Mouse (Mus musculus): Measurements from ENCODE around the gene Rab22a. TPM values are rescaled to one million over a fixed set of nuclear protein-coding genes. Genes with fewer than 3 reads are reported as not detected.

Gene Rab22a
- total RNA-seq, 1 experiment from 2014 or later: 31.9 TPM

- no peak for DNase-seq
These were observed 62.8 kb downstream of the Rab22a start for GRCm38 (mm10) chr2:173722251-173722857.

DNA sequence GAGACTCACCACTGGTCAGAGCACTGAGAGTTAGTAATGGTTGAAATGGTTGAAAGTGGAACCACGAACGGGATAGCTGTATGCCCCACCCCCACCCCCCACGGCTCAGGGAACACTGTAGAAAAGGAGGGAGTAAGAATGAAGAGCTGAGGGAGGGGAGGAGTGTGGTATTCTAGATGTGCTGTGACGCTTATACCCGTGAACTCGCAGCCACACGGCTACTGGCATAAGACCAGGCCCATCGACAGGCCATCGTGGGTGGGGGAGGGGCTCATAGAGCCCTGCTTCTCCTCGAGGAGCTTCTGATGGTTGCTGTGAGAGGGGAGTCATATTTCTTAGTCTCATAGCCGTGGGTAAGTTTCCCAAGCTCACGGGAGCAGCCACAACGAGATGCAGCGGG lies 64.8 kb downstream of the Rab22a start:
- DNase-seq: no peak

DNA sequence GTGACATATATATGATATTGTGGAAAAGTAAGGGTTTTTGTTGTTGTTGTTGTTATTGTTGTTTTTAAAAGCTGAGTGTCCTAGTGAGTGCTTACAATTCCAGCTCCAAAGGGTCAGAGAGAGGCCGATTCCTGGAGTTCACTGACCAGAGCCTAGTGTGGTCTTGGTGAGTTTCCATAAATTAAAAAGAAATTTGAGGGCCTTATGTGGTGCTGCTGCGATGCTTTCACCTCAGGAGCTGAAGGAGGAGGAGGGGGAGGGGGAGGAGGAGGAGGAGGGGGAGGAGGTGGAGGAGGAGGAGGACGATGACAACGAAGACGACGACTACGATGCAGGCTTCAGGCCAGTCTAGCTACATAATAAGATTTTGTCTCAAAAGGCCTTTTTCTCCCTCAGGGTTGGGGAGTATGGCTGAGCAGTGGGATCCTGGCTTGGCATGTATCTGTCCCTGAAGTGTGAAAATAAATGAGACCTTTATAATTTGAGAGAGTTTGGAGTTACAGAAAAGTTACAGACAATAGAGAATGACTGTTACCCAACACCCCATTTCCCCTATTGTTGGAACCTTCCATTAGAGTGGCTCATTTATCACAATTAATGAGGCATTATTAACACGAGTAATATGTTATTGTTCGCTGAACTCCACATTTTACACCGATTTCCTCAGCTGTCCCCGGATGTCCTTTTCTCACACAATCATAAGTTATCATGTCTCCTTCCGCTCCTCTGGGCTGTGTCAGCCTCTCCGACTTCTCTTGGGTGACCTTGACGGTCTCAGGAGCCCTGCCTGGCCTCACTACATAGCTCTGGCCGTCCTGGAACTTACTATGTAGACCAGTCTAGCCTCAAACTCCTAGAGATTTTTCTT lies 65.6 kb downstream of the Rab22a start:
- DNase-seq: no peak

- DNase-seq: no peak
These were observed 66.3 kb downstream of the Rab22a start for GRCm38 (mm10) chr2:173725819-173726218.

DNA sequence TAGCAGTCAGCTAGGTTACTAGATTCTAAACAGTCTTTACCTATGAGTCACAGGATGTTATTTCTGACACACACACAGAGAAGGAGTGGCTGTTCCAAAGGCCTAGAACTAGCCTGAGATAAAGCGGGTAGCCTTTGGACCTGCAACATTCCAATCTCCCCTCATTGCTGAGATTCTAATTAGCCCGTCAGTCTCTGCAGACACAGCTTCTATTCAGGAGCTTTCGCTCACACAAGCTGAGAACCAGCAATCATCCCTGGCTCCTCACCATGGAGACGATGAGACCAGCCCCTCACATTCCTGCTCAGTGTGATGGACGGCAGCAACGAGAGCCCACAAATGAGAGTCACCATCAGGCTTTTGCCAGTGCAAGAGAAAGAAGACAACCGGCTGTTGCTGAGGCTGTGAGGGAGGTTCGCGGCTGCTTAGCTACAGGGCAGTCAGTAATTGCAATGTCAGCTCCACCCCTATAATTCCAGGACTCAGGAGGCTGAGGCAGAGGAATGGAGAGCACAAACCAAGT lies 70.9 kb downstream of the Rab22a start:
- no peak for DNase-seq

DNA sequence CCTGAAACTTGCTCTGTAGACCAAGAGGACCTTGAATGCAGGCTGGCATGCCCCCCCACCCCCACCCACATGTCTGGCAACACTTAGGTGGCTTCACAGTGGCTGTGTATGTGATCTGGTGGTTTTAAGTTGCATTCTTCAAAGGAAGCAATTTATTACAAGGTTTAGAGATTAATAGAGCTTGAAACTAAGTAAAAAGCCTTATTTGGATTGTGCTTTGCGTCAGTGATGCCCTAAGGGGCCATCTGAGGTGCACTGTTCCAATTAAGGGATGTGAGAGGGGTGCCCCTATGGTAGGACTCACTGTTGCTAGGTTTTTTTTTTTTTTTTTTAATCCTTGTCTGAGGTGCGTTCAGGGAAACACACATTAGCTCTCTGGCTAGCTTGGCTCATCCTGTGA lies 74.9 kb downstream of the Rab22a start:
- DNase-seq: no peak

GRCm38 (mm10) chr2:173737222-173737989 lies 77.8 kb downstream of the Rab22a start, which contains the start of gene Vapb:
Vapb (plus strand) TSS chr2:173737511.
- DNase-seq: peak; percentile 100

- no peak for DNase-seq
These were observed 78.7 kb downstream of the Rab22a start for GRCm38 (mm10) chr2:173738232-173738631.

- no peak for DNase-seq
These were observed 79.5 kb downstream of the Rab22a start for GRCm38 (mm10) chr2:173739107-173739506.

DNA sequence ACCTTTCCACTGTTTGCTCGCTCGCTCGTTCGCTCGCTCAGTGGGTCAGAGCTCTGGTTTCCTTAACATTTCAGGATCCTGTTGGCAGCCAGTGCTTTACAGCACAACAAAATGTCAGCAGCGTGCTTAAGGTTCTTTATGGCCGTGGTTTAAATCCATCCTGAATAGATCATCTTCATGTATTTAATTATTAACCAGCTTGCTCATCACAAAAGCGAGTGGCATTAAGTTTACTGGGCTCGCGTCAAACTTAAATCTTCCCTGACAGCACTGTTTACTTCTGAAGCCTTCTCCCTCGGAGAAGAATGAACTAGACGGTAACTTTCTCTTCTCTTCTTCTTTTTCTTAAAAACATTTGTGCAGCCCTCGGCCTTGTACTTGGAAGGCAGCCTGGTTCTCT lies 82.5 kb downstream of the Rab22a start:
- no peak for DNase-seq

GRCm38 (mm10) chr2:173742744-173743143 lies 83.2 kb downstream of the Rab22a start:
- peak; percentile 19 for DNase-seq

DNA sequence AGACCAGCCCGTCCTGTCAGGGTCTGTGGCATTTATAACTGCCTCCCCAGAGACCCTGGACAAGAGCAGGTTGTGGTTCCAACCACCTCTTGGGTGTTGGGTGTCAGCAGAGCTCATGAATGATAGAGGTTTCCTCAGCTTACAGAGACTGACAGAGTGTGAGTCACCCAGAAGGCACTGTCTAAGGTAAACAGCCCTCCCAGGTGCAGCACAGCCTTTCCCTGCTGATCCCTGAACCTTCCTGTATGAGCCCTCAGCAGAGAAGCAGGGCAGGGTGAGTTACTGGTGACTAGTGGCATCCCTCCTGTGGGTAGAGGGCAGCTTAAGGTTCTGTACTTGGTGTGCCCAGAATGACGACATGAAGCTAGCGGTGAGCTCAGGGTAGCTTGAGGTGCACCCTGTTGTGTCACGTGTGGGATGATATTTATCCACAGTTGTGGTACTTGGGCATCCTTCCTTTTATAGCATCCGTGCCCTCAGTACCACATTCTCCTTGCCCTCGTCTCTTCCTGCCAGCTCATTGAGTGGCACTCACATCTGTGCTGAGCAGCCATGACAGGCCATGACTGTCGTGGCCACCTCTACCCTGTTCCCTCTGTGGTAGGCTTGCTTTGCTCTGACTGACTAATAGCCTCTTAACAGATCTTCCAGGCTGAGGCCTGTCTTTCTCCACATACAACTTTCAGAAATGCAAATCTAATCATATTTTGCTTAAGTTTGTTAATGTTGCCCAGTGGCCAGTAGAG lies 84.7 kb downstream of the Rab22a start:
- DNase-seq: no peak

DNA sequence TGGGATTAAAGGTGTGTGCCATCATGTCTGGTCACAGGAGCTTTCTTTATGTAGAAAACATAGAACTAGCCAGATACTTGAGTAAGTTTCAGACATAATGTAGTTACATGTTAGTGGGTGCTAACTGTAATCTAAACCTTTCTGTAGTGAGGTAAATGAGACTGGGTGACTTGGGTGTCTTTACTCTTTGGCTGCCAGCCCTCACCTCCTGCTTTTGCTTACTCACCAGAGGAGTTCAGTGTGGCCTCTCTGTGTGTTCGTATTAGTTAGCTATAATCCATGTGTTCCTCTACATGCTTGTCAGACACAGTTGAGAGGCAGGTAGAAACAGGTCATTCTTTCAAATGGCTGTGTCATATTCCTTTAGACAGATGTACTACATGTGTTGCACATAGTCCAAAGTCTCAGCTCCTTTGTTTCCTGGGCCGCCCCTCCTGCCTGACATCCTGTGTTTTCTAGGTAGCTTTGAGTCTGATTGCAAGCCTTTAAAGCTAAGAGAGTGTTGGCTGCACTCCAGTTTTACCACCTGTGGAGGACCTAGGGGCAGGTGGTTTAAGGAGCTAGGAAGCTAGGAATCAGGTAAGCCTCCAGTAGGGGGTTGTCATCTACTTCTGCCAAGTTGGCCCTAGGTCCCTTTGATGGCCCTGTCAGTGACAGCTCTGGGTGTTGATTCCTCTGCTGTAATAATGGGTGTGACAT lies 89.5 kb downstream of the Rab22a start:
- no peak for DNase-seq

- DNase-seq: no peak
These were observed 96.0 kb downstream of the Rab22a start for GRCm38 (mm10) chr2:173755433-173756144.

Small RNAs within 50 kb of the gene (microRNA-seq; reads per million reads assigned to microRNA genes)
- gene Mir6340: 0 to 1.7 reads per million in 2 experiments

Other genes starting within 250 kb of the Rab22a start
- not detected in 2 replicates for gene 1700021F07Rik, start 137.2 kb upstream of the Rab22a start, total RNA-seq (2021)
- not detected in 2 replicates for gene Ankrd60, start 81.4 kb upstream of the Rab22a start, total RNA-seq (2021)
- not detected in 2 replicates for gene 1700010B08Rik, start 59.7 kb downstream of the Rab22a start, total RNA-seq (2021)
- gene Vapb, start 77.8 kb downstream of the Rab22a start, total RNA-seq (2021): 130 and 177 TPM in 2 replicates

All from adrenal gland, postnatal 25 days (tissue).